Mouse (Mus musculus) midbrain, postnatal 0 days (tissue): ENCODE measurements around the gene Alk. TPM values are rescaled to one million over a fixed set of nuclear protein-coding genes. Genes with fewer than 3 reads are reported as not detected.

Source experiments
- ATAC-seq: fragments of 200-750 bp; cut with Nextera tagmentation; 2 replicates; pipeline ENCODE4 v1.8.0; 2017; ENCODE audit warnings: moderate number of reproducible peaks, mild to moderate bottlenecking, moderate TSS enrichment, moderate library complexity; ENCODE audit not compliant: low FRiP score
- DNase-seq: peaks from one replicate; pipeline ENCODE4 v3.0.0-alpha.2; 2015; ENCODE audit warnings: low spot score
- H3K27ac ChIP-seq: fragments of 300-500 bp; sonication (generic); 2 replicates; pipeline ENCODE4 v1.5.1; 2014; ENCODE audit warnings: low read depth, mild to moderate bottlenecking, low read length, mixed read lengths
- H3K27me3 ChIP-seq: fragments of 300-500 bp; sonication (generic); 2 replicates; pipeline ENCODE4 v1.6.1; 2014; ENCODE audit warnings: low read length, control low read depth, mixed read lengths; ENCODE audit not compliant: insufficient read depth
- H3K36me3 ChIP-seq: fragments of 300-500 bp; sonication (generic); 2 replicates; pipeline ENCODE4 v1.6.1; 2014; ENCODE audit warnings: low read length, control low read depth, mixed read lengths; ENCODE audit not compliant: insufficient read depth
- H3K4me1 ChIP-seq: fragments of 300-500 bp; sonication (generic); 2 replicates; pipeline ENCODE4 v1.6.1; 2014; ENCODE audit warnings: mild to moderate bottlenecking, control low read depth, antibody characterized with exemption, low read length, mixed read lengths; ENCODE audit not compliant: insufficient read depth
- H3K4me2 ChIP-seq: fragments of 300-500 bp; sonication (generic); 2 replicates; pipeline ENCODE4 v1.6.1; 2014; ENCODE audit warnings: low read depth, mild to moderate bottlenecking, low read length, mixed read lengths; ENCODE audit not compliant: poor library complexity, severe bottlenecking
- H3K4me3 ChIP-seq: fragments of 300-500 bp; sonication (generic); 2 replicates; pipeline ENCODE4 v1.5.1; 2014; ENCODE audit warnings: low read depth, mild to moderate bottlenecking, low read length, moderate library complexity
- H3K9ac ChIP-seq: fragments of 300-500 bp; sonication (generic); replicated peaks from 2 replicates; pipeline ENCODE4 v1.6.1; 2014; ENCODE audit warnings: mild to moderate bottlenecking, low read length, moderate library complexity, mixed read lengths; ENCODE audit not compliant: poor library complexity, severe bottlenecking
- H3K9me3 ChIP-seq: fragments of 300-500 bp; sonication (generic); 2 replicates; pipeline ENCODE4 v1.6.1; 2016; ENCODE audit warnings: low read length, control low read depth
- CTCF ChIP-seq: IDR thresholded peaks from 2 replicates; pipeline ENCODE4 v1.5.1; 2016; ENCODE audit warnings: antibody characterized with exemption, mild to moderate bottlenecking
- WGBS: fragments of 180-500 bp; shearing (Covaris S2); extraction: QIAGEN DNeasy Blood & Tissue Kit; methylation state at CpG from one replicate; pipeline ENCODE4 v1.1.7; 2014; 5-methylcytosine and 5-hydroxymethylcytosine counted together
- polyA plus RNA-seq: library from polyadenylated mRNA; unstranded; fragments of >200 nt; fragmentation: Nextera tagmentation; extraction: Ambion mirVana; gene quantifications from 2 replicates; pipeline ENCODE4 v1.2.1, GENCODE M21; 2015
- total RNA-seq: library from RNA; depleted of rRNA; stranded (reverse); fragments of >200 nt; gene quantifications from 2 replicates; pipeline ENCODE4 v1.2.3, GENCODE M21; 2014

The Alk gene
- total and polyA plus RNA-seq, 2 experiments from 2014 or later = 5.2 to 17.6 TPM

GRCm38 (mm10) chr17:72580142-72580541, 24.3 kb downstream of the Alk start:
- no peak overlapping the region for H3K27ac ChIP-seq
- no peak overlapping the region for H3K4me3 ChIP-seq
- H3K4me2 ChIP-seq = no peak overlapping the region
- no peaks in the 10 kb centered on the region for H3K27me3 ChIP-seq
- H3K4me1 ChIP-seq = no peaks in the 10 kb centered on the region
- no peaks in the 10 kb centered on the region for H3K9me3 ChIP-seq
- H3K9ac ChIP-seq = no peak overlapping the region
- DNase-seq = peak; percentile 36
- 42% methylated on average over 4 of the region's 4 CpGs for WGBS
- no peak for TF ChIP-seq CTCF
- ATAC-seq = no peak
- no peaks in the 10 kb centered on the region for H3K36me3 ChIP-seq

DNA sequence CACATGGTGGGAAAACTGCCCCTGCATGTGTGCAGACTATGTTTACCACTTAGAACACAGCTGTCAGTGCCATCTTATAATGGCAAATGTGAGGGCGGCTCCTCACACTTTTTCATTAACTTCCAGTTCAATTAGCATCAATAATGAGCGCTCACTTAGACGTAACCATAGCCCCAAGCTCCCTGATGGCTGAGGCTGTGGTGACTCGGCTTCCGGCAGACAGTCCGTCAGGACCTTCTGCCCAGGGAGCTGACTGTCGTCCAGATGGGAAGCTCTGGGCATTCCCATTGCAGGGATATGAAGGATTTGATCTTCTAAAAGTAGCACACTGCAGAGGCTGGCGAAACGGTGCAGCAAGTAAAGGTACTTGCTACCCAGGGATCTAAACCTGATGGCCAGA, 25.1 kb downstream of the Alk start:
- no peak overlapping the region for H3K9ac ChIP-seq
- DNase-seq (no peak), ATAC-seq (no peak)
- WGBS = 84% methylated on average over 9 of the region's 9 CpGs
- H3K27ac ChIP-seq = no peak overlapping the region
- H3K4me3 ChIP-seq = no peak overlapping the region
- H3K9me3 ChIP-seq = no peaks in the 10 kb centered on the region
- H3K4me1 ChIP-seq = no peaks in the 10 kb centered on the region
- H3K27me3 ChIP-seq = no peaks in the 10 kb centered on the region
- no peaks in the 10 kb centered on the region for H3K36me3 ChIP-seq
- no peak overlapping the region for H3K4me2 ChIP-seq
- no peak for TF ChIP-seq CTCF

- Histone ChIP-seq H3K27me3 (no peaks in the 10 kb centered on the region), H3K27ac (no peak overlapping the region), H3K4me1 (no peaks in the 10 kb centered on the region), H3K9ac (no peak overlapping the region), H3K9me3 (no peaks in the 10 kb centered on the region), H3K36me3 (no peaks in the 10 kb centered on the region), H3K4me3 (no peak overlapping the region), H3K4me2 (no peak overlapping the region)
- no peak for TF ChIP-seq CTCF
- ATAC-seq = no peak
- 54% methylated on average over 2 of the region's 2 CpGs for WGBS
- DNase-seq = no peak
These were observed 33.0 kb downstream of the Alk start for GRCm38 (mm10) chr17:72571379-72571778.

DNA sequence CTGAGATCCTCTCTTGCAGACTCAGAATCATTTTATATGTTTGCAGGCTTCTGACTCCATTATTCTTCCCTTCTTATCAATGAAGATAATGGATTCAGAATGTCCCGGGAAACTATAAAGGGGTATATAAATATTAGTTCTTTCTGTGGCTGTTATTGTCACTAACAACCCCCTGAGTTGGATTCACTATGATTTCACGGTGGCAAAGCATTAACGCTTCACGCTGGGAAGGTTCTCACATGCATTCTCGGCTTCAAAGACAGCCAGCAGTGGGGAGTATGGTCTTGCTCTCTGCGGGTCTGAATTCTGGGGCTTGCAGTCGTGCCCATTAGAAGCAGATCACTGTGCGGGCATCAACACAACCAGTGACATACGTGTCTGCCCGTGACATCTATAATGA, 34.9 kb downstream of the Alk start:
- no peaks in the 10 kb centered on the region for H3K9me3 ChIP-seq
- 29% methylated on average over 10 of the region's 10 CpGs for WGBS
- no peak overlapping the region for H3K9ac ChIP-seq
- no peaks in the 10 kb centered on the region for H3K27me3 ChIP-seq
- no peak overlapping the region for H3K4me3 ChIP-seq
- H3K27ac ChIP-seq = no peak overlapping the region
- ATAC-seq (no peak), DNase-seq (no peak)
- H3K36me3 ChIP-seq = no peaks in the 10 kb centered on the region
- no peak for TF ChIP-seq CTCF
- no peaks in the 10 kb centered on the region for H3K4me1 ChIP-seq
- H3K4me2 ChIP-seq = peak overlapping the region; percentile 2; the same call in 1 of the 2 replicates

GRCm38 (mm10) chr17:72563423-72563822, 41.0 kb downstream of the Alk start:
- TF ChIP-seq CTCF = no peak
- no peaks in the 10 kb centered on the region for H3K27me3 ChIP-seq
- H3K9ac ChIP-seq = no peak overlapping the region
- H3K4me2 ChIP-seq = no peak overlapping the region
- H3K4me3 ChIP-seq = no peak overlapping the region
- WGBS = 62% methylated on average over 5 of the region's 5 CpGs
- H3K9me3 ChIP-seq = no peaks in the 10 kb centered on the region
- H3K27ac ChIP-seq = no peak overlapping the region
- no peaks in the 10 kb centered on the region for H3K4me1 ChIP-seq
- no peak for ATAC-seq
- DNase-seq = no peak
- no peaks in the 10 kb centered on the region for H3K36me3 ChIP-seq

DNA sequence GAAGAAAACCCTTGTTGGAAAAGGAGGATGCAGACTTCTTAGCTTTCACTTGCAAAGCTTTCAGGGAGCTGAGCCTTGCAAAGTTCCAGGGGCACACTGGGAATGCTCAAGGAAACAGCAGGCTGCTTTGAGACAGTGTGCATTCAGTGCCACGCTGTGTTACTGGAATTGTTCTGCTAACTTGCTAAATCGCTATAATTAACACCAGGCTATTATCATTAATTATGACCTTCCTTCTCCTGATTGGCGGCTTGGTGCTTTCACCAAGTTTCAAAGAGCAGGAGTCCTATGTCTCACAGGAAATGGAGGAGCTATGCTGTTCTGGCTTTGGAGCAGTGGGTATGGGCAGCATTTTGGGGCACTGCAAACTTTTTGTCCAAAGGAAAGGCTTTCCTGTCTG, 43.0 kb downstream of the Alk start:
- no peak for ATAC-seq

More for the DNA sequence above, 43.0 kb downstream of the Alk start:
- Histone ChIP-seq H3K36me3 (no peaks in the 10 kb centered on the region), H3K4me3 (no peak overlapping the region), H3K27ac (no peak overlapping the region), H3K4me2 (no peak overlapping the region), H3K9me3 (no peaks in the 10 kb centered on the region), H3K27me3 (no peaks in the 10 kb centered on the region), H3K9ac (no peak overlapping the region), H3K4me1 (no peaks in the 10 kb centered on the region)
- WGBS = 65% methylated on average over 3 of the region's 3 CpGs
- DNase-seq = no peak
- no peak for TF ChIP-seq CTCF
